Mouse (Mus musculus) G1E-ER4 (cell line): ENCODE data around the gene Gm20683. TPM values are rescaled to one million over a fixed set of nuclear protein-coding genes. Genes with fewer than 3 reads are reported as not detected.

Experiments
- GATA1 ChIP-seq: IDR thresholded peaks from one replicate; pipeline ENCODE4 v1.8.0; 2012; ENCODE audit warnings: low read length, inconsistent platforms
- polyA plus RNA-seq: library from polyadenylated mRNA; stranded (reverse); fragments of >175 nt; gene quantifications from 2 replicates; pipeline ENCODE4 v1.2.3, GENCODE M21; 2012

Gm20683 gene
- polyA plus RNA-seq, 1 experiment, result 12.3 TPM

GRCm38 (mm10) chr17:25796951-25797369 lies 44.6 kb downstream of the Gm20683 start, which contains the start of gene Metrn:
Gene Metrn, minus strand, starts transcription at chr17:25797136.
- TF ChIP-seq GATA1, result no peak

DNA sequence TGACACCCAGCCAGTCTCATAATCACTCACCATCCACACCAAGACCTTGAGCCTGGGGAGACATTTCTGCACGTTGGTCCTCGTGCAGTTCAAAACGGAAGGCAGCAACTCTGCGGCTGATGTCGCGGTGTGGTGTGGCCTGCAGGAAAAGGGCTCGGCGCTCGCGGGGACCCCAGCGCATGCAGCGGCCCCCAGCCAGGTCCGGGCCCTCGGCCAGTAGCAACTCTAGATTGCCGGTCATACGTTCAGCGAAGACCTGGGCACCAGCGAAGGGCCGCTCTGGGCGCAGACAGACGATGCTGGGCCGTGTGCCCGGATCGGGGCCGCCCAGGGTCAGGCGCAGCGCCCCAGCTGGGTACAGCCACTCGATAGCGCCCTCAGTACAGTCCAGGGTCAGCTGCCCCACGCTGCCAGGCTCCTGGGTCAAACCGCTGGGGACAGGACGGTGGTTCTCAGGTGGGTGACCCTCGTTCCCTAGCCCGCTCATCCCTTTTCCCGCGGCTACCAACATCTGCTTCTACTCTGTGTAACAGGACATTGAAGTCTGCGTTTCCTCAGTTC lies 45.3 kb downstream of the Gm20683 start:
- TF ChIP-seq GATA1, result no peak

DNA sequence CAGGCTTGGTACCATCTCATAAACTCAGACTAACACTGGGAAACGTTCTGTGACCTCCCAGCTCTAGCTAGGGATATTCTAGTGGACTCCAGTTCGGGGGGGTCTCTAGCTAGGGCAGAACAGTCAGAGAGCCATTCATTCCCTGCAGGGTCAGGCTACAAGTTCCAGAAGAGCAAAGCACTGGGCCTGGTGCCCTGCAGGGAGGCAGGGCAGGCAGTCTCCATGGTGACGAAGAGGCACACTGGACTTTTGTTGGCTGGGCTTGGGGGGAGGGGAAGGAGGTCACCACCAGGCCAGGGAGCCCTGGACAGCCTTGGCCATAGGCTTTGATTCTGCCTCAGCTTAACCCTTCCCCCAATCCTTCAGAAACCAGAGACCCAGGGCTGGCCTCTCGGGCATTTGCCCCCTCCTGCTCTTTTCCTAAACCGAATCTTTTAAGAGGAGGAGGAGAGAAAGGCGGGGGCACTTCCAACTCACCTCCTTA lies 45.9 kb downstream of the Gm20683 start, which contains the start of gene AC134908.4:
AC134908.4 (minus strand) TSS at position 51 of the 484 bp plus-strand sequence.
- no peak for TF ChIP-seq GATA1

DNA sequence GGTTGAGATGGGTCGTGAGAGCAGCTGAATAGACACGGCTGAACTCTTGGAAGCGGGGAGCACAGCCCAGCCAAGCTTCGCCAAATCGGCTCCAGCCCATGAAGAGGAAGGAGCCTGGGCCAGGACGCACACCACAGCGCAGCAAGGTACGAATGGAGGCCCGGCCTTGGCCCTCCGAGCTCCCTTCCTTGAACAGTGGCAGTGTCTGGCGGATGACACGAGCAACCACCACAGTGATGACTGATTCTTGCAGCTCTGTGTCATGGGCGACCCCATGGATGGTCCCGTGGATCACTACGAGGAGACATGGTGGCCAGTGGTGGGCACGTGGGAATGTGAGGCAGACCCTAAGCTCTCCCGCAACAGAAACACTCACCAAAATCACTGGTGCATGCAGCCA lies 46.6 kb downstream of the Gm20683 start:
- no peak for TF ChIP-seq GATA1

DNA sequence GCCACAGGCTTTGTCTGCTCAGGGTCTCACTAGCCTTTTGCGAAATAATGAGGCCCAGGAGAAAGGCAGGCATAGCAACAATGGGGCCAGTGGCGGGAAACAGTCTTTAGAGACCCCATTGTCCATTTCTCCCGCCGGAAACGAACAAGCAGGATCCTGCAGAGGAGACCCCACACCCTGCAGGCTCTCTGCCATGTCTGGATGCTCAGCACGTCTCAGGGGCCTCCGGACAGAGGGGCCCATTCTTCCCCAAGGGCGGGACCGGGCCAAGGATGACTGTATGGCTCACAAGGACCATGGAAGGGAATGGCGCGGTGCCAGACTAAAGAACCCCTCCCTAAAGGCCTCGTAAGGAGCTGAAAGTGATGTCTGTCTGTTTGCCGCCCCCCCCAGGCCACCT lies 47.4 kb downstream of the Gm20683 start:
- TF ChIP-seq GATA1, result no peak

DNA sequence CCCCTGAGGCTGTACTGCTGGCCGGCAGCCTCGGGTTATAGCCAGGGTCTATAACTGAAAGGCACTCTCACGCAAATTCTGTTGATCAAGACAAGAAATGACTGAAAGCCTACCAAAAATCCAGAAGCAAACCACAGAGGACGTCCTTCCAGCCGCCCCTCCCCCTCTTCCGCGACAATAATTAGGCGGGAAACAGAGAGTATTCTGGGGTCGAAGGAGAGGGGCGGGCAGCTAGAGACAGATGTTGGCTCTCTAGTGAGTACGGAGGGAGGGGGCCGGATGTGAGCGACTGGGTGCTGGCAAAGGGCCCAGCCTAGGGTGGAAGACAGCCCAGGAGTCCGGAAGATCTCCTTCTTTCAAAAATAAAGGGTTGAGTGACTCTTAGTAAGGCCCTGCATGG lies 48.9 kb downstream of the Gm20683 start, which contains the start of gene Fam173a:
Fam173a (minus strand) TSS at position 287 of the 400 bp plus-strand sequence.
- no peak for TF ChIP-seq GATA1

- no peak for TF ChIP-seq GATA1
Observed at GRCm38 (mm10) chr17:25791843-25792527, 49.6 kb downstream of the Gm20683 start.

DNA sequence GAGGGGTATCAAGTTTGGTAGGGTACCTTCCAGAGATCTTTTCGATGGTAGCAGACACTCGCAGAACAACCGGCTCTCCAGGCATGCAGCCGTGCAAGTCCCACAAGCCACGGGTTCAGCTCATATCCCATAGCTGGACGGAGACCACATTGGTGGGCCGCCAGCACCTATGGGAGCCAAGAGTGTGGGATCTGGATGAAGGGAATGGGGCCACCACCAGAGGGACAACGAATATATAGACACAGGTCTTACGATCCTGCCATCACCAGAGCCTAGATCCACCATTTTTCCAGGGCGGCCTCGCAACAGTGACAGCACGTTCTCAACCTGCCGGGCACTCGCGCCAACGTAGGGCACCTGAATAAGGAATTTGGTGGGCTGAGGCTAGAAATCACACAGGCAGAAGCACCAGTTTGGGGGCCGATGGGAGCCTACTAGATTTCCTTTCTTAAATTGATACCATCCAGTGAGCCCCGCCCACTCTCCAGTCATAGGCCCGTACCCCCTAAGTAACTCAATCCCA lies 50.2 kb downstream of the Gm20683 start:
- TF ChIP-seq GATA1, result no peak

DNA sequence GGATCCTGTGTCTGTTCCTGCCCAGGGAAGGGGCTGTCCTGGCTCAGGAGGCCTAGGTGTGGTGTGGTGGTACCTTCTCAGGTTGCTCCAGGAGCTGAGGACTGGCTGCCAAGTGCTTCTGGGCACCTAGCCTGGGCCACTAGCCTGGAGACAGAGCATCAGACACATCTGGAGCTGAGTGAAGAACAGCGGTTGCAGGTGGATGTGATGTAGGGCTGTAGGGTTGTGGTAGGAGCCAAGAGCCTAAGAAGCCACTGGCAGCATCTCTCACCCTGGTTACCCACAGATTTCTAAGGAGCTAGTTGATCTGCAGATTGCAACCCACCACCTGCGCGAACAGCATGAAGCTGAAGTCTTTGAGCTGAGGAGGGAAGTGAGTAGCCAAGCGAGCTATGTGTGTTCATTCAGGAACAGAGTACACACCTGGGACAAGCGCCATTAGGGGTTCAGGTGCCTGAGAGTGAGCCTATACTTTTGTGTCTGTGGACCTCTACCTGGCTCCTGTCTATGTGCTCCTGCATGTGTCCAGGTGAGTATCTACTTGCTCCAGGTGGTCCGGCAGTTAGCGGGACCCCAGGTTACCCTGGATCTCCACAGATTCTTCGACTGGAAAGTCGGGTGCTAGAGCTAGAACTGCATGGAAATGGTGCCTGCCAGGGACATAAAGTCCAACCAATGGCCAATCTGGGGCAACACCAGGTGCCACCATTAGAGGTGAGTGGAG lies 54.6 kb downstream of the Gm20683 start:
- TF ChIP-seq GATA1, result no peak

- TF ChIP-seq GATA1, result no peak
Observed at GRCm38 (mm10) chr17:25786280-25786679, 55.3 kb downstream of the Gm20683 start, which contains the start of gene Ccdc78. Gene Ccdc78, plus strand, starts transcription at chr17:25786580.

GRCm38 (mm10) chr17:25785281-25785745 lies 56.2 kb downstream of the Gm20683 start, which contains the start of gene Haghl:
Gene Haghl, minus strand, starts transcription at chr17:25785673.
- no peak for TF ChIP-seq GATA1

Other genes with a start within 250 kb of the Gm20683 start
- not detected in 2 replicates for gene Gng13, start 124.6 kb downstream of the Gm20683 start, polyA plus RNA-seq
- gene Chtf18, start 114.3 kb downstream of the Gm20683 start, polyA plus RNA-seq, result 75.4 and 82.7 TPM in 2 replicates
- gene Rpusd1, start 114.1 kb downstream of the Gm20683 start, polyA plus RNA-seq, result 41.1 and 46.1 TPM in 2 replicates
- not detected in 2 replicates for gene Mslnl, start 105.7 kb downstream of the Gm20683 start, polyA plus RNA-seq
- not detected in 2 replicates for gene Msln, start 87.4 kb downstream of the Gm20683 start, polyA plus RNA-seq
- gene Narfl, start 68.0 kb downstream of the Gm20683 start, polyA plus RNA-seq, result 17.0 and 20.0 TPM in 2 replicates
- gene Haghl, start 56.1 kb downstream of the Gm20683 start, polyA plus RNA-seq, result 31.3 and 32.7 TPM in 2 replicates
- 0.04 TPM in 1 of 2 replicates, not detected in the other for gene Ccdc78, start 55.2 kb downstream of the Gm20683 start, polyA plus RNA-seq
- gene Fam173a, start 48.9 kb downstream of the Gm20683 start, polyA plus RNA-seq, result 28.7 and 30.6 TPM in 2 replicates
- gene AC134908.4, start 46.1 kb downstream of the Gm20683 start, polyA plus RNA-seq, result not detected in 2 replicates
- gene Metrn, start 44.6 kb downstream of the Gm20683 start, polyA plus RNA-seq, result 182 and 238 TPM in 2 replicates
- gene Fbxl16, start 32.7 kb downstream of the Gm20683 start, polyA plus RNA-seq, result not detected in 2 replicates
- 4.2 and 10.5 TPM in 2 replicates for gene Wdr24, start 18.1 kb downstream of the Gm20683 start, polyA plus RNA-seq
- 0.11 TPM in 2 replicates for gene Jmjd8, start 12.9 kb downstream of the Gm20683 start, polyA plus RNA-seq
- gene Stub1, start 8.4 kb downstream of the Gm20683 start, polyA plus RNA-seq, result 90.4 and 95.1 TPM in 2 replicates
- 1.9 and 2.4 TPM in 2 replicates for gene Rhbdl1, start 4.5 kb downstream of the Gm20683 start, polyA plus RNA-seq
- gene Rhot2, start 3.1 kb upstream of the Gm20683 start, polyA plus RNA-seq, result 207 and 251 TPM in 2 replicates
- 6.9 and 14.5 TPM in 2 replicates for gene Wdr90, start 19.7 kb upstream of the Gm20683 start, polyA plus RNA-seq
- 175 and 225 TPM in 2 replicates for gene Mcrip2, start 27.0 kb upstream of the Gm20683 start, polyA plus RNA-seq
- gene Mettl26, start 33.3 kb upstream of the Gm20683 start, polyA plus RNA-seq, result 67.3 and 82.1 TPM in 2 replicates
- gene Wfikkn1, start 39.1 kb upstream of the Gm20683 start, polyA plus RNA-seq, result 1.6 and 1.9 TPM in 2 replicates
- 12.9 and 13.4 TPM in 2 replicates for gene Rab40c, start 78.0 kb upstream of the Gm20683 start, polyA plus RNA-seq
- gene Pigq, start 103.2 kb upstream of the Gm20683 start, polyA plus RNA-seq, result 89.1 and 149 TPM in 2 replicates
- gene Nhlrc4, start 103.2 kb upstream of the Gm20683 start, polyA plus RNA-seq, result 0.31 and 0.85 TPM in 2 replicates
- 0.12 and 0.15 TPM in 2 replicates for gene A930017K11Rik, start 110.8 kb upstream of the Gm20683 start, polyA plus RNA-seq
- 46.6 and 49.5 TPM in 2 replicates for gene Capn15, start 144.0 kb upstream of the Gm20683 start, polyA plus RNA-seq
- gene Rab11fip3, start 227.8 kb upstream of the Gm20683 start, polyA plus RNA-seq, result 12.7 and 17.0 TPM in 2 replicates
- 0.24 and 0.41 TPM in 2 replicates for gene Decr2, start 248.6 kb upstream of the Gm20683 start, polyA plus RNA-seq